17 mouse cellular contexts compared by ENCODE assay signal in the genomic region with DNA sequence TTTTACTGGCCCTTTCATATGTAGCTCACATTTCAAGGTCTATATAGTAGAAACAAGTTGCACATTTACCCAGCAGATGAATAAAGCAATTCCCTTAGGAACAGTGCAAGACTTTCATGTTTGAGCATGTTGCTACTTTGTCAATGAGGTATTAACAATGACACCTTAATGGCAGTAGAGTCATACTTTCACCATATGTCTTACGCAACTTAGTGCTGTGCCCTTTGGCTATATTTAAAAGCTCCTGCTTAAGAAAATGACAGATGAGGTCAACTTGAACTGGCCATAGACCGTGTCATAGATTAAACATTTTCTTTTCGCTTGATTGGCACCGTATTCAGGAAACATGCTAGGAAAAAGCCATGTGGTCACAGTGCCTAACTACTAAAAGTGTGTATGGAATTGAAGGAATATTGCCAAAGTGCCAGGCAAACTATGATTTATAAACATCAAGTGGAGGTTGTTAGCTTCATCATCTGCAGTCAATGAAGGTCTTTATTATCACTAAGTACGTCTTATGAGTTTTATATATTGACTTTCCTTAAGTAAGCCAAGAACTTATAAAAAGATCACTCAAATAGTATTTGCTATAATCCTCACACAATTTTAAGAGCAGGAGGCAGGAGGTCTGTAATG.
"Had no signal": no experiment of that assay in that cellular context is flagged by ENCODE, and none has a peak within 500 bp of the region (broad histone marks: within the 10 kb centered on the region; RNA-seq: fewer than 3 reads in every experiment).

No protein-coding gene starts in this region.

- H3K36me3 ChIP-seq: midbrain, embryonic 10.5 days; neural tube, embryonic 13.5 days had no signal

- H3K4me1 ChIP-seq: midbrain, embryonic 10.5 days; neural tube, embryonic 13.5 days had no signal

- H3K27ac ChIP-seq: kidney, postnatal 0 days; liver, embryonic 14.5 days; midbrain, embryonic 10.5 days; neural tube, embryonic 13.5 days had no signal

- ATAC-seq: intestine, postnatal 0 days; midbrain, embryonic 16.5 days had no signal

- DNase-seq: kidney, adult 8-10 months; kidney, postnatal 36 days; layer of hippocampus, adult 9-11 months; layer of hippocampus, postnatal 36 days; lung, adult 18-20 months; lung, postnatal 36 days; retina, postnatal 1 day; right cerebral cortex, postnatal 4 days; spleen, adult 18-20 months; thymus, adult 2 months; thymus, postnatal 36 days had no signal

- H3K4me3 ChIP-seq: midbrain, embryonic 10.5 days; neural tube, embryonic 13.5 days had no signal

- H3K4me2 ChIP-seq: neural tube, embryonic 13.5 days had no signal

- H3K27me3 ChIP-seq: neural tube, embryonic 13.5 days had no signal

- H3K9ac ChIP-seq: liver, embryonic 14.5 days; neural tube, embryonic 13.5 days had no signal

- H3K9me3 ChIP-seq: midbrain, embryonic 10.5 days; neural tube, embryonic 13.5 days had no signal
